Mouse (Mus musculus) heart, adult 11 months (tissue): ENCODE measurements around the gene Trim39.

Experiments used
- DNase-seq: peaks from one replicate; pipeline ENCODE4 v3.0.0; 2022

Gene Trim39

GRCm38 (mm10) chr17:36271586-36272256 lies at the start of gene Trim39:
TSS of gene Trim39 (minus strand) at chr17:36272247.
- peak; percentile 99 for DNase-seq

GRCm38 (mm10) chr17:36315689-36316253 lies 43.7 kb upstream of the Trim39 start:
- no peak for DNase-seq

DNA sequence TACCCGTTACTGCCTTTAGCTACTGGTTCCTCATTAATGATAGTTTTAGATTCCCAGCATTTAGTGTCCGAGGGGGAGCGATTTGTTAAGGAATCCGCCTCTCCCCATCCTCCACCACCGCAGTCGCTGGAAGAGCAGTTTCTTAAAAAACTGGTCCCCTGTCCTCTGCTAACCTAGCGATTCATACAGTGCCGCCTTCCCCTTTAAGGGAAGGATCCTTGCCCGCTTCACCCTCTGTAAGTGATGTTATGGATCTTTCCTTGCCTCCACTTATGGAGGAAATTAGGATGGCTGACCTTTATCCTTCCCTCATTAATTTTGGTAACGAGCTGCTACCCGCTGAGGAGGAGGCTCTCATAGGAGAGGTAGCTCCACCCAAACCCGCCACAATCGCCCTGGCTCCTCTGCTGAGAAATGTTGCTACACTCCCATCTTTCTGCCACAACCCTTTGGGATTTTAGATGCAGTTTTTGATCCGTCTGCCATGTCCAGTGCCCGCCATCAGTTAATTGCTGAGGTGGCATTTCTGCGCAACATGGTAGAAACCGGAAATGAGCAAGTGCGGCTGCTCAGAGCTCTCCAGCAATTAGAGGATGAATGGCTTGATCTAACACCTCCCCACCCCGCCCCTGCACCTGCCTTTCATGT lies 43.1 kb upstream of the Trim39 start:
- DNase-seq: peak; percentile 92

- DNase-seq: no peak
Measured at GRCm38 (mm10) chr17:36314511-36314910, 42.5 kb upstream of the Trim39 start.

GRCm38 (mm10) chr17:36309293-36309692 lies 37.2 kb upstream of the Trim39 start:
- no peak for DNase-seq

- DNase-seq: peak; percentile 91
Measured at GRCm38 (mm10) chr17:36308855-36309254, 36.8 kb upstream of the Trim39 start.

DNA sequence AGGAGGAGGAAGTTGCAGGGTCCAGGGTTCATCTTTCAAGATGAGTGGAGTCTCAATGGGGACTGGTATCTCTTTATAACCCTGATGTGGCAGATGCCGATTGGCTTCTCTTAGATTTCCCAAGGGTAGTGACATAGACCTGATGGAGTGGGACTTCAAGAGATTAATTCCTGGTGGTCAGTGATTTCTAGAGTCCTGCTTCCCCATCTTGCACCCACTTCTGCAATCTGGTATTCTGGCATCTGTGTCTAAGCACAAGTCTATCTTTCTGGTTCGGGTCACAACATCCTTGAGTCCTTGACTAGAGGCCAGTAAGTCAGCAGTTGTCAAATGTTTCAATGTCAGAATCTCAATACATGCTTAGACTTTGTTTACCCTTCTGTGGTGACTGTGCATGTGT lies 14.3 kb upstream of the Trim39 start, which contains the start of gene H2-M10.2:
H2-M10.2 (minus strand) TSS at position 101 of the 400 bp plus-strand sequence.
- DNase-seq: no peak

- DNase-seq: peak; percentile 66
Measured at GRCm38 (mm10) chr17:36281521-36282245, 9.6 kb upstream of the Trim39 start.

GRCm38 (mm10) chr17:36274776-36275175 lies 2.7 kb upstream of the Trim39 start:
- DNase-seq: no peak

- peak; percentile 29 for DNase-seq
Measured at GRCm38 (mm10) chr17:36273796-36274195, 1.7 kb upstream of the Trim39 start.

GRCm38 (mm10) chr17:36272643-36273366 lies 758 bp upstream of the Trim39 start:
- DNase-seq: peak; percentile 87

GRCm38 (mm10) chr17:36270956-36271585 lies 976 bp downstream of the Trim39 start:
- DNase-seq: peak; percentile 99

- DNase-seq: no peak
Measured at GRCm38 (mm10) chr17:36265834-36266233, 6.2 kb downstream of the Trim39 start.

DNA sequence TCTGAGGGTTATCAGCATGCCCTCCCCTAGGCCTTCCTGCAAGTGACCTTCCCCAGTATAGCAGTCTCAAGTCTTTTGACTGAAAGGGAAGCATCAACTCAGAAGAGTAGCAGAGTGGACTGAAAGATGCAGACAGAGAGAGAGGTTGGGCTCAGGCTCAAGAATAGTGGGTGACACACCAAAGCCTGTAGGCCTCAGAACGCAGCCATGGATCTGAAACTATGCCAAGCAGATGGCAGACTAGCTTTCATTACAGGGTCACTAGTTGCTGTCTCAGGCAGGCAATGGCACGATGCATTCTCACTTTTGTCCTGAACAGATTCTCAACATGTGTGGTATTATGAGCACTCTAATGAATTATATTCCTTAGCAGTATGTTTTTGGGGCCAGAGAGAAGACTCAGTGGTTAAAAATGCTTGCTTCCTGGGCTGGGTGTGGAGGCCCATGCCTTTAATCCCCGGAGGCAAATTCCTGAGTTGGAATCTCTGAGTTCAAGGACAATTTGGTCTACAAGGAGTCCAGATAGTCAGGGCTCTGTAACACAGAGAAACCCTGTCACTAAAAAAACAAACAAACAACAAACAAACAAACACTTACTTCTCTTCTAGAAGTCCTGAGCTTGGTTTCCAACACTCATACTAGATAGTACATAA lies 7.6 kb downstream of the Trim39 start:
- DNase-seq: peak; percentile 71

- DNase-seq: no peak
Measured at GRCm38 (mm10) chr17:36261511-36262166, 10.4 kb downstream of the Trim39 start.

DNA sequence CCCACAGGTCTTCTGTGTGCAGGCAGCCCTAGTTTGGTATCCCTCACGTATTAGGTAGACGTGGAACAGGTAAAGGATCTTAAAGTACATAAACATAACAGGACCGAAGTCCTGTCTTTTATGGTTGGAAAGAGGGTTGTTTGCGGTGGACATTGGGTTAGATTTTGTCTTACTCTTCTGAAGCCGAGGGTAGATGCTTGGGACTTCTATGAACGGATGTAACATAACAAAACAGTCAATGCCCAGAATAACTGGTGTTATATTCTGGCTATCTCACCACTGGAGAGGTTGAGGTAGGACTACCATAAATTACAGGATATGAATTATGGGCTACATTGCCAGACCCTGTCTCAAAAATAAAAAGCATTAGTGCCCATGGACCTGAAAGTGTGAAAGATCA lies 14.1 kb downstream of the Trim39 start, which contains the start of gene Rpp21:
Rpp21 (minus strand) TSS at position 101 of the 400 bp plus-strand sequence.
- DNase-seq: no peak

- DNase-seq: peak; percentile 98
Measured at GRCm38 (mm10) chr17:36257241-36257947, 14.7 kb downstream of the Trim39 start.

- DNase-seq: no peak
Measured at GRCm38 (mm10) chr17:36253087-36253600, 18.9 kb downstream of the Trim39 start.

DNA sequence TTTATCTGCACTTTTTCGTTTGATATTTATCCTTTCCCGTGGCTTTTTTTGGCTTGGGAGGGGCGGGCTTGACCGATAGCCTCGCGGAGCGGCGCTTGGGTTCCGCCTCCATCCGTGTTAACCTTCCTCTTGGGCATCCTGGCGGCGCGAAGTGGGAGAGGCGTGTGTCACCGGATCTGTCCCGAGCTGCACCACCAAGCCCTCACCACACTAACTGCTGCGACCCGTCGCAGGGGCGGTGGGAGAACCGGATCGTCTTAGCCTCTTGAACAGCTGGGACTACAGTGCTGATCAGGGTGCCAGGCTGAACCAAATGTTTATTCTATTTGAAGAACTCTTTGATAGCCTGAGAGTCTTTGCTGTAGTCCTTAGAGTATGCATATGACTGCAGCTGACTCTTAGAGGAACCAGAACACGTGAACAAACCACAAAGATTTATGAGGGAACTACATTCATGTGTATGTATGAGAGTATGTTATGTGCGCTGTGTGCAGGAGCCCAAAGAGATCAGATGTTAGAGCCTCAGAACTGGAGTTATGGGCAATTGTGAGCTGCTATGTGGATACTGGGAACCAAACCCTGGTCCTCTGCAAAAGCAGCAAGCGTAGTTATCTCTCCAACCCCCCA lies 19.7 kb downstream of the Trim39 start:
- peak; percentile 91 for DNase-seq

GRCm38 (mm10) chr17:36248886-36249285 lies 23.2 kb downstream of the Trim39 start:
- DNase-seq: no peak
